Mouse (Mus musculus) heart, postnatal 25 days (tissue): Measurements from ENCODE around the gene Frs2. TPM values are rescaled to one million over a fixed set of nuclear protein-coding genes. Genes with fewer than 3 reads are reported as not detected.
A peak's percentile ranks its signal among the peaks of the same experiment; 100 is the strongest.
"Not testable (repeated sequence)": the region's sequence is repeated elsewhere in the genome, so short reads cannot be mapped to it uniquely, and the experiment has no call there.

Experiments used
- DNase-seq: peaks from one replicate; pipeline ENCODE4 v3.0.0; 2022; ENCODE audit warnings: low spot score
- intact Hi-C: fragments of 180-260 bp; cut with DNase I; formaldehyde crosslinking; loops from one replicate; pipeline ENCODE4 v1.15.1; 2025
- total RNA-seq, 2 experiments: library from RNA; stranded (reverse); gene quantifications; 2 replicates each; pipeline ENCODE4 v1.2.3; 2021

The Frs2 gene
- total RNA-seq, 2 experiments from 2014 or later, result 16.3 to 17.1 TPM

- DNase-seq, result peak; percentile 80
- intact Hi-C loops, result loop anchor here (5.0 to 10.0 kb wide), 2 partner anchors 149 to 311 kb away; no protein-coding TSS in a partner anchor
These were observed 84.9 kb downstream of the Frs2 start, which contains the start of gene Cct2 for GRCm38 (mm10) chr10:117063254-117064021. Gene Cct2 (minus strand): TSS chr10:117063814.

- intact Hi-C loops, result loop anchor here (5.0 to 10.0 kb wide), 2 partner anchors 149 to 312 kb away; no protein-coding TSS in a partner anchor
These were observed 85.5 kb downstream of the Frs2 start for GRCm38 (mm10) chr10:117062894-117063253.

GRCm38 (mm10) chr10:117055668-117056067 lies 92.7 kb downstream of the Frs2 start:
- DNase-seq, result no peak
- intact Hi-C loops, result no loop called here

More at GRCm38 (mm10) chr10:117062894-117063253, 85.5 kb downstream of the Frs2 start:
- DNase-seq, result no peak

- DNase-seq, result no peak
- intact Hi-C loops, result no loop called here
These were observed 98.3 kb downstream of the Frs2 start for GRCm38 (mm10) chr10:117049961-117050597.

GRCm38 (mm10) chr10:117049253-117049652 lies 99.1 kb downstream of the Frs2 start:
- DNase-seq, result no peak
- intact Hi-C loops, result no loop called here

GRCm38 (mm10) chr10:117045175-117046056 lies 102.9 kb downstream of the Frs2 start, which contains the start of gene Lrrc10:
Gene Lrrc10 (plus strand): TSS chr10:117045341.
- intact Hi-C loops, result no loop called here
- DNase-seq, result no peak

GRCm38 (mm10) chr10:117043497-117044166 lies 104.7 kb downstream of the Frs2 start:
- intact Hi-C loops, DNase-seq: not testable (repeated sequence)

- intact Hi-C loops, result no loop called here
- DNase-seq, result no peak
These were observed 106.0 kb downstream of the Frs2 start for GRCm38 (mm10) chr10:117042295-117042694.

- intact Hi-C loops, result no loop called here
These were observed 108.0 kb downstream of the Frs2 start for GRCm38 (mm10) chr10:117040355-117040754.

GRCm38 (mm10) chr10:117033785-117034184 lies 114.5 kb downstream of the Frs2 start:
- no peak for DNase-seq
- intact Hi-C loops, result loop anchor here (2.0 to 5.0 kb wide), 2 partner anchors 53 to 81 kb away; partner anchors contain the start of gene Rab3ip

More at GRCm38 (mm10) chr10:117040355-117040754, 108.0 kb downstream of the Frs2 start:
- no peak for DNase-seq

GRCm38 (mm10) chr10:117031160-117031559 lies 117.2 kb downstream of the Frs2 start:
- DNase-seq, result no peak
- intact Hi-C loops, result loop anchor here (5.0 kb wide), 1 partner anchor 79 kb away; the partner anchor contains the start of gene Rab3ip

GRCm38 (mm10) chr10:117026176-117026575 lies 122.2 kb downstream of the Frs2 start:
- DNase-seq, result no peak
- intact Hi-C loops, result no loop called here

GRCm38 (mm10) chr10:117025776-117026175 lies 122.6 kb downstream of the Frs2 start:
- DNase-seq, intact Hi-C loops: not testable (repeated sequence)

GRCm38 (mm10) chr10:117023693-117024092 lies 124.6 kb downstream of the Frs2 start:
- no peak for DNase-seq
- intact Hi-C loops, result no loop called here

GRCm38 (mm10) chr10:117021020-117021754 lies 127.1 kb downstream of the Frs2 start:
- intact Hi-C loops, result no loop called here
- DNase-seq, result no peak
